Mouse (Mus musculus) CH12.LX (cell line): ENCODE data around the gene Dync1i1.

Source experiments
- CHD1 ChIP-seq: IDR thresholded peaks from 2 replicates; pipeline ENCODE4 v1.6.1; 2012; ENCODE audit warnings: low read depth, low read length, improper control_type of control experiment, inconsistent platforms
- POLR2A ChIP-seq: IDR thresholded peaks from 2 replicates; pipeline ENCODE4 v1.6.1; 2011; ENCODE audit warnings: low read depth, mild to moderate bottlenecking, improper control_type of control experiment, low read length

- no peak for TF ChIP-seq POLR2A
- TF ChIP-seq CHD1 = no peak
These were observed 313.5 kb downstream of the Dync1i1 start for GRCm38 (mm10) chr6:6038773-6039550.
